Mouse (Mus musculus) lung, postnatal 0 days (tissue): ENCODE measurements around the gene Irx4.

Experiments used
- CTCF ChIP-seq: IDR thresholded peaks from 2 replicates; pipeline ENCODE4 v1.5.1; 2016; ENCODE audit warnings: antibody characterized with exemption, mild to moderate bottlenecking
- EP300 ChIP-seq: IDR thresholded peaks from 2 replicates; pipeline ENCODE4 v1.6.1; 2016; ENCODE audit warnings: antibody characterized with exemption, mild to moderate bottlenecking, control low read depth

DNA sequence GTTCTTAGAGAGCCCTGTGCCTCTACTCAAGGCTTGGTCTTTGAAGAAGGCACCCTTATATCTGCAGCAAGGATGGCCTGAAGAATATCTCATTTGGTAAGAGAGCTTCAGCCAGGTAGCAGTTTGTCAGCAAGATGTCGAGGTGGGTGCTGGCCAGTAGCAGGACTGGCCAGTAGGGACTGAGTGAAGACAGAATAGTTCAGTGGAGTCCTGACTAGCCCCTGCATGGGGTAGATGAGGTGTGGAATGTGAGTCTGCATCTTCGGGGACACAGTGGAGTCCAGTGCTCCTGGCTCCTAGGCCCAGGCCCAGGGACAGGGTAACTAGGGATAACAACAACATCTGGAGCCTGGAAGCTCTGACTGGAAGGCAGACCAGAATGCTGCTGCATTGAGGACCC lies 1.6 kb downstream of the Irx4 start:
- TF ChIP-seq CTCF (no peak), EP300 (no peak)
